Mouse (Mus musculus) granulocyte monocyte progenitor cell, adult 5-6 weeks (primary cell): ENCODE data around the gene Nav1. TPM values are rescaled to one million over a fixed set of nuclear protein-coding genes. Genes with fewer than 3 reads are reported as not detected.
A peak's percentile ranks its signal among the peaks of the same experiment; 100 is the strongest.

Experiments used
- ATAC-seq: replicated peaks from 2 replicates; pipeline ENCODE4 v1.8.0; 2016; ENCODE audit warnings: mild to moderate bottlenecking, moderate TSS enrichment, inconsistent platforms; ENCODE audit not compliant: poor library complexity, severe bottlenecking
- total RNA-seq, 2 experiments: library from RNA; stranded (forward) in 1 of 2; stranded (reverse) in 1 of 2; fragments of 200-712, 200-1000 nt in 1 of 2; fragments of >200 nt in 1 of 2; fragmentation: Nextera tagmentation in 1 of 2; gene quantifications; 2 replicates each; pipeline ENCODE4 v1.2.3; 2014 to 2017

The Nav1 gene
- total RNA-seq, 2 experiments from 2014 or later = 3.6 to 16.3 TPM

DNA sequence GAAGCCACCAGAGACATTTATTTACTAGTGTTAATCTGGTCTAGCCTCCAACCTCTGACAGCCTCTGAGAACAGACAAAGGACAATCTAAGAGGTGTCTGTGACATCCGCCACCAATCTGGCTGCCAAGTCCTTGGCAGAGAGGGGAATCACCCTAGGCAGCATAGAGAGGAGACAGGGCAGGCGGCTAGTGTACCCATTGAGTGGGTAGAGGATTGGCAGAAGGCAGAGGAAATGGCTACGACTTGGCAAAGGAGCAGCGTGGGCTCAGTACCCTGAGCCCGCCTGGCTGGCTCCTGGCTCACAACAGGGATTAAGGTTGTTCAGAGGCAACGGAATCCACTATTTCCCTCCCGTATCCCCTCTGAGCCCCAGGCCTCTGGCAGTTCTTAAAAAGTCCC lies 12.0 kb upstream of the Nav1 start:
- no peak for ATAC-seq

DNA sequence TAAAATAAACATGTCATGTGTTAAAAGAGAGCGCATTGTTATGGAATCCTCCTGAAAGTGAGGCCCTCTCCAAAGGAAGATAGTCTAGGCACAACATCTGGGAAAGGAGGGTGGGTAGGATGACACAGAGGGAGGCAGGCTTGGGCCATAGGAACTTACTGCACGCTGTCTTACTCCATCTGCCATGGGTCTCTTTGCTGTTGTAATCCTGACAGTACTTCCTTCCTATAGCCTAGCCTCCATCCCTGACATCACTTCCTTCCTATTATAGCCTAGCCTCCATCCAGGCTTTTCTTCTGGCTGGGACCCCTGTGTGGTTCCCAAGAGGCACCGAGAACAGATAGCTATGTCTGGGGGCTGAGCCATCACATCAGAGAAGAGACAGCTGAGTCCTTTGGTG lies 10.2 kb upstream of the Nav1 start:
- peak; percentile 47 for ATAC-seq

DNA sequence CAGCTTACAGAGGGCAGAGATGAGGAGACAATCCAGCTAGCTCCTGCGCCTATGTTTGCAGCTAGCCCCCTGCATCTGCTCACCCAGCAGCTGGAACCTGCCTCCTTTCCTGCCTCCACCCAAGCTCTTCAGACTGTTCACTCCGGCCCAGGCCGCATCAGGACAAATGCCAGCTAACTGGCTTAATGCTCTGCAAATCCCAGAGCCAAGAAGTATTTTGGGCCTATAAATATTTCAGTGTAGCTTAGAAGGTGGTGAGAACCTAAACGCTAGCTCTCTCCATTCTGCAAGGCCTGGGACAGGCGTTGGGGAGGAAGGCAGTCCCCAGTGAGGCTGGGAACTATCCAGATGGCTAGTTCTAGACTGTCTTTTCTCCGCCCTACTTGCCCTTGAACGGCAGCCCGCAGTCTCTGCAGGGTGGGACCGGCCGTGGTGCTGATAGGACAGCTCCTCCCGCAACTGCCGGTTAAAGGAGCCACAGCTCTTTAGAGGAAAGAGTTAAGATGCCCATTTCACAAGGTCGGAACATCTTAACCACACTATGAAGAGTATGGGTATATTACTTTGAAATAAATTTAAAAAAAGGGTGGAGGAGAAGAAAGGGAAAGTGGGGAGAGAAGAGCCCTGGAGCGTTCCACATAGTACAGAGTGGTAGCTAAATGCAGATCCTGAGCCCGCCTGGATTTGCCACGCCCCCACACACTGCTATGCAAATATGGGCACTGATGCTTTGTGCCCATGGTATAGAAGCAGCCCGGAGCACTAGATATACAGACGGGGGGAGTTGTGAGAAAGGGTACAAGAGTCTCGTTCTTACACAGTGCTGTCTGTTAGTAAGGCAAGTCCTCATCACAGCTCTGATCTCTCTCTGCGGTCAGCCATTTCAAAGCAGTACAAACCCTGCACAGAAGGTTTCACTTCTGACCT lies 8.9 kb upstream of the Nav1 start:
- ATAC-seq = peak; percentile 64

DNA sequence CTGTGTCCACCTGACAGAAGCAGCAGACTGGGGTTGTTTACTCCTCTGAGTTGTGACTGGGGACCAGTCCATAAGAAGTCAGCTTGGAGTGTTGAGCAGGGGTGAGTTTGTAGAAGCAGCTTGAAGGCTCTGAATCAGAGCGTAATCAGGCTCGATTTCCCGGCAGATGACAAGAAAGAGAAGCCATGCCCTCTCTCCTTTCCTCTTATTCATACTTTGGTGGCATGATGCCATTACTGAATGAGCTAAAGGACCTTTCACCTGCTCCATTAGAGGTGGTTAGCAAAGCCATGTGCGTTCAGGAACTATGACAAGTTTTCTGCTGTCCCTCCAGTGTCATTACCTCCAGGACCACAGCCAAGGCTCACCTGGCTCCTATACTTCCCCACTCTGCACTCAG lies 2.5 kb upstream of the Nav1 start:
- no peak for ATAC-seq

DNA sequence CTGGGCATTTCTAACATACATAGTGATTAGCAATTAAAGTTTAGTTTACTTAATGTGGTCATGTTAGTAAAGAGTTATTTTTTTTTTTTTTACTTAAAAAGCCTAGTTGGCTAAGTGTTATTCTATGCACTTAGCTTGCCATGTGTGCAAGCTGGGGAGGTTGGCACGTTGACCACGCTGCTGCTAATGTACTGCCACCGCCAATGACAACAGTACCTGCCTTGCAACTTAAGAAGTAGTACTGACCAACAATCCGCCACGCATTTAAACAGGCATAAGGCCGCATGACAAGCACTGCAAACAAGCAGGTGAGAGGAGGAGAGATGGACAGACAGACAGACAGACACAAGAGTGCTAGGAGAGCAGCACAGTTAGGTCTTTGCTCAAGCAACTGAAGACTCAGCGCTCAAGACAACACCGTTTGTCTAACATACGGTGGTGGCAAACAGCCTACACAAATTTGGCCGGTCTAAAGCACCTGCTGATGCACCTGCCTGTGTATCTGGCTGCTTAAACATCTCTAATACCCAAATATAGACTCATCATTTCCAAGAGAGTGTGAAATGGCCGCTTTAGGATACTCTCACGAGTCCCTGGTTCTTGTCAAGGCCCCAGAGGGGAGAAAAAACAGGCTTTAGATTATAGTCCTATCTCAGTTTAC lies 610 bp downstream of the Nav1 start:
- ATAC-seq = no peak

DNA sequence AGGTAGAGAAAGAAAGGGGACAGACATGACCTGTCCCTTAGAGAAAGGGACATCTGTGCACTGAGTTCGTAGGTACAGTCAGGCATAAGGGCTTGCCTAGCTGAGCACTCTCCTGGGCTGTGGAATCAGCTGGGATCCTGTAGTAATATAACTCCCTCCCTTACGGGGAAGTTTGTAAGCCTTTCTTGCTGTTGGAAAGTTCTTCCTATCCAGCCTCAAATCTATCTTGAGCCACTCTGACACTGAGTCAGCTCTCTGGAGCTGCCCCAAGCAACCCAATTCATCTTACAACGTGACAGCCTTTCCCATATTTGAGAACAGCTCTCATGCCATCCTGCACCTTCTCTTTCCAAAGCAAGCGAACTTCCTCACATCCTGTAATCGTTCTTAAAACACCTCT lies 1.6 kb downstream of the Nav1 start:
- no peak for ATAC-seq

DNA sequence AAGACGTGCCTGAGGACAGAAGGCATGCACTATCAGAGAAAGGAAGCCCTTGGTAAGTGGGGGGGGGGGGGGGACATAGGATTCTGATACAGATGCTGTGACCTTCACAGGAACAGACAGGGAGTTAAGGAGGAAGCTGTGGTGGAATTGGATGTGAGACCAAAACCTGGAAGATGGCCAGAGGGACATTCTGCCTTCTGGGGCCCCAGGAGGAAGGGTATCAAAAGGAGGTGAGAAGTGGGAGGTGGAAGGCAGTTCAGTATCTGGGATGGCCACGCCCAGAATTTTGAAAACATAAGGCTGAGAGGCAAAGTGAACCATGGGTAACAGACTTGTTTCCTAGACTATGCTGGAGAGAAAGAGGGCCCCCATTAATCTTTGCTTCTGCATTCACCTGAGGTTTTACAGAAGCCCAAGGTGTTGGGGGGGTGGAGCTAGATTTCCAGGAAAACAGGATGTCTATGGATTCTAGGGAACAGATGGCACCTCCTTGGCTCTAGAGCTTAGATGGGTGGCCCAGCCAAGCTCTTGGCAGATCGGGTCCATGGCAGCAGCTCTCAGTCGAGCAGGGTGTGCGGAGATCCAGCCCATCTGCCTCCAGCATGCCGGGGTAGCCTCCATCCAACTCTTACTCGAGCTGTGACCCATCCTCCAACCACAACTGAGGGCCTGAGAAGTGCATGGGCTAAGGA lies 2.6 kb downstream of the Nav1 start:
- ATAC-seq = no peak

DNA sequence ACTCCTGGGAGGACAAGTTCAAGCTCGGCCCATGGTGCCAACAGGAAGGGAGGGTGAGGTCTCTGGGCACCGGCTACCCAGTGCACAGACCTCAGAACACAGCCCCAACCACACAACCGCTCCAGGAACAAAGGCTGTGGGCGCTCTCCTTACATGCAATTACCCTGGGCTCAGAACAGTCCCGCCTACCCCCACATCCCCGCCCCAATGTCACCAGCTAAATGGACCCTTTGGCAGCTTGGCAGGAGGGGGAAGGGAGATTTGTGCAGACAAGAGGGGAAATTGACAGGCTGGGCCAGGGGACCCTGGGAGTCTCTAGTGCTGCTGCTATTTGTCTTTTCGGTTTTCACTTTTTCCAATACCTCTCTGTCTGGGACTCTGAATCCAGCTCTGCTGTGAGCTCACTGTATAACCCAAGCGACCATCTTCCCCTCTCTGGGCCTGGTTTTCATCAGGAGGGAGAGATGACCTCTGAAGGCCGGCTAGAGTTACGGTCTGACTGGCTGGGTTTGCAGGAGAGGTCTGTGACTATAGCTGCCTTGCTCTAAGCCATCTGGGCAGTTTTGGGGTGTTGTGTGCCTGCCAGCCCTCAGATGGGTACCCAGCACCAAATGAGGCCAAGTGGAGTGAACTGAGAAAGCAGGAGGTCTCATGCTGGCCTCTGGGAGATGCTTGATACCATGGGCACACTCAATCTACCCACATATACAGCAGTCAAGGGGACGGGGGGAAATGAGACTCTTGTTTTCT lies 3.8 kb downstream of the Nav1 start:
- ATAC-seq = no peak

DNA sequence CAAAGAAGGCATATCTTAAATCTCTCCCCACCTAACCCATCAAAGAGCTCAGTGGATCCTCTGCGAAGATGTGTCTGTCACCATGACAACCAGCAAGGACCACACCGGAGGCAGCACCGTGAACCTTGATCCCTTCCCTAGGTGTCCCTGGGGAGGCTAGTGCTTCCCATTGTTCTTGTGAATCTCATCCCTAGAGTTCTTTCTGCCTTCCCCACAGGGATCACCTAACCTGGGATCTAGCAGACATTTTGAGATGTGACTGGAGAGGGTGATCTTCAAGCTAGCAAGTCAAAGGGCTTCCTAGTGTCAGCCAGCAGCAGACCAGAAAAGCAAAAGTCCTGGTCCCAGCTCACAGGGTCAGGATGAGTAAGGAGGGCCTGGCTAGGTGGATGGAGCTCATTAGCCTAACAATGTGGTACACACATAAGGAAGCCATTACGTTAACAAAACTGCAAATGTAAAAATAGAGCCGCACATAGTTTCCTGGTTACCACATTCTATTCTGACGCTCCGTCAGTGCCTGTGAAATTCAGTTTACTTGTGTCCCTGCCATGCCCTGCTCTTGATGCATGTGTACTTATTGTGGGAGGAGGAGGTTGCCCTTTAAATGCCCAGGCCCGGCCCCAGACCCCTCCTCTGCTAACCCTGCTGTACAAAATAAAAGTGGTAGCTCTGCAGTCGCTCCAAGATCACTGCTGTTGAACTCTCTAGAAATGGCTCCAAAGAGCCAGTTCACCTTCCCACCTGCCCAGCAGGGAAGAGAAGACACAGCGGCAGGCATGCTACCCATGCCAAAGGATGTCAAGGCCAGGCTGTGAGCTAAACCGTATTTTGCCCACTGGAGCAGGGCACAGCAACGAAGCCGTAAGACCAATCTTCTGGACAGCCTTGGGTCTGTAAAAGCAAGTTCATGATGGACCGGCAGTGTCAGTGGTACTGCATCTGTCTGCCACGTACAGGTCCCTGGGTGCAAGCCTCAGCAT lies 6.8 kb downstream of the Nav1 start:
- ATAC-seq = no peak

DNA sequence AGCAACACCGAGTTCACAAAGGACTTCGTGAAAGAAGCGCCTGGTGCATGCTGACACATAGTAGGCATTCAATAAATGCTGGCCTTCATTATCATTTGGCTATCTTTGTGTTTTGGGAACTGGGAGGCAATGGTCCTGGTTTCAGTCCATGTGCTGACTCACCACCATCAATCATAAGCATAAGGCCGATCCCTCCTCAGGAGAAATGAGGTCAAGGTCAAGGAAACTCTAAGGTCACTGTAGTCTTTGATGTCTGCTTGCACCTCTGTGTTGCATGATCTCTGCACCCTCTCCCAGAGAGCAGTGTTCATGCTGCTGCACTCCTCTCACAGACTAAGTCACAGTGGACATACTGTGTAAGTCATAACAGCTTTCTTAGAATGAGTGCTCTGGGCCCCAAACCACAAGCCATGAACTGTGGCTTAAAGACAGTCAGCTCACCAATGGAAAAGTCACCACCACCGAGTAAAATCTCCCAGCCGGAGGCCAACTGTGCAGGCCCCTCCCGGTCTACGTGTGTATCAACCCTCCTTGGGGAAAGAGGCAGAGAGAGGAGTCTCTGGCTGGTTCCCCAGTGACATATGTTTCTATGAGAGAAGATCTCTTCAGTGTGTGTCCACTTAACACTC lies 8.7 kb downstream of the Nav1 start:
- ATAC-seq = no peak

DNA sequence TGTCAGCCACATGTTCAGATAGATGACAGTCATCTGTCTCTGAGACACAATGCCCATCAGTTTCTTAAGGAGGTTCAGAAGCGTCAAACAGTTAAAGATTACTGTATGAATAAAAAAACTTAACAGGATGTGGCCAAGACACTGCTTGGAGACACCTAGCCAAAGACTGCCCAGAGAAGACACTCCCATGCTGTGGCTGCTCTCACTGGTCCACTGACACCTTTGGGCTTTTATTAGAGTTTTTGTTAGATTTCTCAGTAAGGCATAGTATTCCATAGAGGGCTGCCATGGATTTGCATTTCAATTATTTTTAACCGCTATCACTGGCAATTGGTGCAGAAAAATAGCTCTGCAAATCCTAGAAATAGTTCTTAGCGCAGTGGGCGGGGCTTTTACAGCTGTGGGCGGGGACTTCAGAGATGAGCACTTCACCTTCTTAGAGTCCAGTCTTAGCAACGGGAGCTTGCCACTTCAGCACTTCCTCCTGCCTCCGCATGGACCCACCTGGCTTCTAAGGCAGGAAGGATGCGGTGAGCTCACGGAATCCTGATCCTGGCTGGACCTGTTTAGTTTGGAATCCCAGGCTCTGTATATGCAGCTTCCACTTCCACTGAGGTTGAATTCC lies 12.7 kb downstream of the Nav1 start:
- no peak for ATAC-seq

DNA sequence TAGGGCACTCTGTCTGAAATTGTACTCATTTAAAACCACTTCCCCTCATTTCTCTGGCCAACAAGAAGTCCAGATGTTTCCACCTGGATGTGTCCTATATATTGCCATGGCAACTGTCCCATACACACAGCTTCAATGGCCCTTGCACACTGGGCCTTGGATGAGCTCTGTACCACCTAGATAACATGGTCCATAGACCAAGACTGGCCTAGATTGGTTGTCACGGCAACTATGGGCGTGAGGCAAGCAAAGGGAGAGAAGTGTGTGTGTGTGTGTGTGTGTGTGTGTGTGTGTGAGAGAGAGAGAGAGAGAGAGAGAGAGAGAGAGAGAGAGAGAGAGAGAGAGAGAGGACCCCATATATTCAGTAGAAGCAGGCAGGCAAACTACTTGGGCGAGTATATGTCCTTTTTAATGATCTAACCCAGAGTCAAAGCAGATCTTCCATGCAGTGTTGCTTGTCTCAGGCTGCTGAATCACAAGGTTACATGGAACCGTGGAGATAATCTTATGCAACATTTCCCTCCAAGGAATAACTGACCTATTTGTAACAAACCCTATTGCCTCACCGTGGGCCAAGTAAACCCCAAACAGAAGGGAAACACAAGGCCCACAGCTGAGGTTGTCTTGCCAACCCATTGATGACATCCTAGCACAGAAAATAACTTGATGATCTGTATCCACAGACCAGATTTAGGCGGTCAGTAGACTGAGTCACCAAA lies 13.4 kb downstream of the Nav1 start:
- ATAC-seq = peak; percentile 92

DNA sequence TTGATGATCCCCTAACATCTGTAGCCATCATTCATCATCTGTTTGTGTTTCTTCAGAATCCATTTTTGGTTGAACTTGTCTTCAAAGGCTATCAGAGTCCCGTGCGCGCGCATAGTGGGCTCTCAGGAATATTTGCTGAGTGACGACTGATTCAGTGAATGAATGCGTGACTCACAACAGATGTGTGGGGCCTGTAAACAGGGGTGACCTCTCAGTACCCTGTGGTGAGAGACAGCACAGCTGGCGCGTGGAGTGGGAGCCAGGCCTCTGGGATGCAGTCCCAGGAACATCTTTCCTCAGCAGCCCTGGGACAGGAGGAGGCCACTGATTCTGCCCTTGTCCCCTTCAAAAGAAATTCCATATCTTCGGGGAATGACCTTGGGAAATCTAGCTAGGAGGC lies 16.3 kb downstream of the Nav1 start:
- ATAC-seq = no peak

DNA sequence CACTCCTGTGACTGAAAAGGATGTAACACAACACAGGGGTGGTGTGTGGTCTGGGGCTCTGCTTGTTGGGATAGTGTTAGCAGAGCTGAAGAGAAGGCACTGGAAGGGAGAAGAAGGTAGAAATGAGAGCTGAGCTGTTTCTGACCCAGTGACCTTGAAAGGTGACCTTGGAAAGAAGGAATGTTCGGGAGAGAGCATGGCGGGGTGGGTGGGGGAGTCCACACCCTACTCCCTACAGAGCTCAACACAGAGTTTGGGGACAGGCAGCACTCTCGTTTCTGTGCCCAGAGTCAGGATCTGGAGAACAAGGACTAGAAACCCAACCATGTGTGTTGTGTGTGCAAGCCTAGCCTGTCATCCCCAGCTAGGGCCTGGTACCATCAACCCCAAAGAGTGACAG lies 18.1 kb downstream of the Nav1 start:
- ATAC-seq = no peak

DNA sequence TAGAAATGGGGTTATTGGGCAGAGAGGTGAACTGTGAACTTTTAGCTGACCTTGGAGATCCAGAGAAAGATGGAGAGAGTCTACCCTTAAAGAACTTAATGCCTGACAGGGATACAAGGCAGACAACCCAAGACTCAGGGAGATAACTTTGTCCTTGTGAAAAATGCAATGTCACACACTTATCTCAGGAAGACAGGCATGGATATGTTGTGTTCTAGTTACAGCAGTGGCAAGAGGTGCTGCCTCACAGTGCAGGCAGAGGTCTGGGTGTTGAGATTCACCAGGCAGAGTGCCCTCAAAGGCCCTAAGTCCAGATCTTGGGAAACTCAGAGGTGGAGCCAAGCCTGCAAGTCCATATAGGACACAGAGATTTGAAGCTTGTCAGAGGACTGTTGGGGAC lies 20.2 kb downstream of the Nav1 start:
- ATAC-seq = no peak

DNA sequence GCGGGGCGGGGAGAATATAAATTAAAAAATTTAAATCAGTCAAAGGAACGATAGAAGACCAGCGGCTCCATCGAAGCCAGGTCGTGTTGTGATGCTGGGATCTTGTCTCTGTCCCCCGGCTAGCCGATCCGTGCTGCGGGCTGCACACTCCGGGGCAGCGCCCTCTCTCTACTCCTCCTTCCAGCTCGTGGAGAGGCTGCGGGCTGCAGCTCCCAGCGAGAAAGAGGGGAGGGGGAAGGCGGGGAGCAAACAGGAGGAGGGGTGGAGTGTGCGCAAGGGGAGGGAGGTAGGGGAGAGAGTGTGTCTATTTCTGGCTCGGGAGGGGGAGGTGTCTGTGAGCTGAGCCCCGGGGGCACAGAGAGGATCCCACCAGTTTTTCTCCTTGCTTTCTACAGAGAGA lies 21.5 kb downstream of the Nav1 start:
- peak; percentile 54 for ATAC-seq

DNA sequence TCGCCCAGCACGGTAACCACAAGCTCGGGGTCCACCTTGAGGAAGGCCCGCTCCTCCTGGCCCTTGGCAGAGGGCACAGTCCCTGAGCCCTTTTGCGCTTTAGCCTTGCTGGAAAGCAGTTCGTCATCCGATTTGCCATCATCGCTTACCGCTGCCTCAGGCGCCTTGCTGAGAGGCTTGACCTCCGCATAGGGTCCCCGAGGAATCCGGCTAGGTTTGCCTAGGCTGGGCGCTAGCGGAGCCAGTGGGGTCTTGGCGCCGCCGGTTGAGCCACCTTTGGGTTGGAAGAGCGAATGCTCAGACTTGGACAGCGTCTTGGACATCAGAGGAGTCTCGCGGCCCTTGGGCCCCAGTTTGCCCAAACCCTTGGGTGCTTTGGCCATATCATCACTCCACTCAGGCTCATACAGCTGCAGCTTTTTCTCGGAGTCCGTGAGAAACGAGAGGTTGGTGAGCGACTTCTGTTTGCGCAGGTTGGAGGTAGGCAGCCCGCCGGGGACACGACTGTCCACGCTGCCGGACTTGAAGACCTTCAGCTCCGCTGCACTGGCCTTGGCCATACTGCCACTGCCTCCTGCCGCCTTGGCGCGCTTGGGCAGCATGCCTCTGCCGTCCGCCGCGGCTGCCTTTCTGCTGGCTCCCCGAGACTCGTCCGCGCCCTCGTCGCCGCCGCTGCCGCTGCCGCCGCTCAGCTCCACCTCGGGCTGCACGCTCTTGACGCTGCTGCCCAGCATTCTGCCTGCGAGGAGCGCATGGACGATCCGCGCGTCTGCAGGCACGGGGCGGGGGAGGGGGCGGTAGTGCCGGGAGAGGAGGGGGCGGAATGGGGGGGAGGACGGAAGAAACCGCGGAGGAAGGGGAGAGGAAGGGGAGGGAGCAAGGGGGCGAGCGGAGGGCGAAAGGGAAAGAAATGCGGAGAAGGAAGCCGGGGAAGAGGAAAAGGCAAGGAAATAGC lies 22.2 kb downstream of the Nav1 start:
- peak; percentile 53 for ATAC-seq
